Mouse (Mus musculus): ENCODE measurements at regions not wholly inside any gene's neighbourhood (a gene's known extent, or its start where the extent isn't known, plus 50 kb on each side); places are given as distances from the start of the nearest gene placed in this dataset.

DNA sequence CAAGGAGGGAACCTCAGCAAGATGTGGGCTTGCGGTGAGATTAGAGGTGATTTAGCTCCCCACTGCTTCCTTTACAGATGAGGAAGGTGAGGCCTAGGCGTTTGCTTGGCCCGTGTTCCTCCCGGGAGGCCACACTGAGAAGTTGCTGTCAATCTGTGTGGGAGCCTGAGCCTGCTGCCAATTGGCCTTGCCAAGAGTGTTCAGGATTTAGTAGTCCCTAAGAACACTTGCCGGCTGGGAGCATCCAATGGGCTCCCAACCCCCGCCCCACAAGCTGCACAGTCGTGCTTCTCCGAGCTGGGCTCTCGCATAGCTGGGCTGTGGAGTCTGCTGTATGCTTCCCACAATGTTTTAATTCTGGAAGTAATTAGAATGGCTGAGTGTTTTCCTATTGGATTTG is 308.9 kb downstream of the Med13l start:
- Histone ChIP-seq H3K36me3 (ENCODE audit: insufficient read depth) (no peaks in the 10 kb centered on the region), H3K4me2 (ENCODE audit: low read depth) (no peak overlapping the region), H3K4me1 (ENCODE audit: insufficient read depth) (no peaks in the 10 kb centered on the region), H3K27me3 (ENCODE audit: insufficient read depth, low read length) (no peaks in the 10 kb centered on the region), H3K4me3 (ENCODE audit: low read depth, low read length) (no peak overlapping the region), H3K9ac (no peak overlapping the region), H3K27ac (ENCODE audit: low read depth, low read length) (no peak overlapping the region), H3K9me3 (ENCODE audit: low read length) (no peaks in the 10 kb centered on the region)
- WGBS: 62% methylated on average over 9 of the region's 9 CpGs
- no peak for DNase-seq
- TF ChIP-seq CTCF (IDR thresholded peaks at IDR 0.05; ENCODE audit: low read depth): no peak
- no peak for ATAC-seq

DNA sequence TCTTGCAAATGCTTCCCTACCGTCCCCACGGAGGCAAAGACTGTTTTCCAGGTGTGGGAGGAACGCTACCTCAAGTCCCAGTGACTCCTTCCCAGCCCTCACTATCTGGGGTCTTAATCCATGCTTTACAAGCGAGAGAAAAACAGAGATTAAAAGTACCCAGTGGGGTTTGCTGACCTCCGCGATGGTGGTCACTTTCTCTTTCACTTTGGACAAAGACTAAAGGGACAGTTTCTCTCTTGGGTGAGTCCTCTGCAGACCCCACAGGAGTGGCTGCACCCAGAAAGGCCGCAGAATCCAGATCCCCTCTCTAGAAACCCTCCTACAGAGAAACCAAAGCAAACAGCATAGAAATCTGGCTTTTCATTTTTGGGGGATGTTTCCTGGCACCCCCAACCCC is 313.4 kb downstream of the Med13l start:
- peaks cover 40% of the 10 kb centered on the region for H3K27me3 ChIP-seq (ENCODE audit: insufficient read depth, low read length)
- H3K36me3 ChIP-seq (ENCODE audit: insufficient read depth): no peaks in the 10 kb centered on the region
- H3K4me1 ChIP-seq (ENCODE audit: insufficient read depth): no peaks in the 10 kb centered on the region
- H3K4me3 ChIP-seq (ENCODE audit: low read depth, low read length): no peak overlapping the region
- WGBS: 34% methylated on average over 7 of the region's 7 CpGs
- no peak overlapping the region for H3K9ac ChIP-seq
- H3K27ac ChIP-seq (ENCODE audit: low read depth, low read length): no peak overlapping the region
- no peak for TF ChIP-seq CTCF (IDR thresholded peaks at IDR 0.05; ENCODE audit: low read depth)
- ATAC-seq (no peak), DNase-seq (no peak)
- H3K4me2 ChIP-seq (ENCODE audit: low read depth): no peak overlapping the region
- no peaks in the 10 kb centered on the region for H3K9me3 ChIP-seq (ENCODE audit: low read length)

DNA sequence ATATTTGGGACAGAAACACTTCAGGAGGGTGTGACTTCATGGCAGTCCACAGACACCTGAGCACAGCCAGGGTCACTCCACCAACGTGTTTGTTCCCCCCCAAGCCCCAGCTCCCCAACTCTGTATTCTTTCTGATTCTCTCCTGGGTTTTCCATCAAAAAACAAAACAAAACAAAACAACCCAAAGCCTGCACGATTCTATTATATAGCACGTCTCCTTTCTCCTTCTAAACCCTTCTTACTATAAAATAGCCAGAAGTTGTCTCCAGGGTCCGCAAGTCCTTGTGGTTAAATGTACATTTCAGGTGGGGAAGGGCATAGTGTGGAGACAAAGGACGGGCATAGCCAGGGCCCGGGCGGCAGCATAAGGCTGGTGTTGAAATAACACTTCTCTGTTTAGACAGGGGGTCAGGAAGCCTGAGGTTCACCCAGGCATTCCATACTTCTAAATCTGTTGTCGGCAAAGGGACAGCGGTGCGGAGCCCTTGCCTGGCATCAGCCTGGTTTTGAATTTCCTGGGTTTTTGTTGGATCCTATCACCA is 314.7 kb downstream of the Med13l start:
- WGBS: 67% methylated on average over 10 of the region's 10 CpGs

DNA sequence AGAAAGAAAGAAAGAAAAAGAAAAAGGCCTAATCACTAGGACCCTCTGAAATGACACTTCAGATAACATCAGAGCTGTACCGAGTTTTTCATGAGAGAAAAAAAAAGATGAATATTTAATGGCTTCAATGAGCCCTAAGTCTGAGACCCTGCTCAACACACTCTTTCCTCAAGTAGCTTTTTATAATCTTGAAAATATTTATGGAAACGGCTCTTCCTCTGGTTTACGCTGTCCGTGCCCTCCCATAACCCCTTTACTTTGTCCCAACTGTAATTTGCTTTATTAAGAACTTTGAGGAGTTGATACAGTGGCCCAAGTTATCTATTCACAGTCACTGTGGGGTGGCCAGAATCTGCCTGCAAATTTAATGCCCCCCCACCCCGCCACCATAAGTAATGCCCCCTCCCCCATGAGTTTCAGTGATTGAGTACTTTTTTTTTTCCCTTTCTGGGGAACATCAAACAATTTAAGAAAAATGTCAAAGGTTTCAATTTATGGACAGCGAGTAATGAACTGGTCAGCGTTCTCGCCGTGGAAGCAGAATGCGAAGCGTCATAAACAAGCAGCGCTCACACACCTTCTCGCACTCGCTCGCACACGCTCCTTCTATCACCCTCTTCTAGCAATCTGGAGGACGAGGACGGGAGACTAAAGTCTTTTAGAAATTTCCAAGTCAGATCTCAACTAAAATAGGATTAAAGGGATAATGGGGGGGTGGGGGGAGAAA is 316.3 kb downstream of the Med13l start:
- H3K9ac ChIP-seq: no peak overlapping the region
- no peaks in the 10 kb centered on the region for H3K36me3 ChIP-seq (ENCODE audit: insufficient read depth)
- no peak overlapping the region for H3K4me2 ChIP-seq (ENCODE audit: low read depth)
- no peaks in the 10 kb centered on the region for H3K4me1 ChIP-seq (ENCODE audit: insufficient read depth)
- H3K9me3 ChIP-seq (ENCODE audit: low read length): no peaks in the 10 kb centered on the region
- WGBS: 8% methylated on average over 18 of the region's 18 CpGs
- DNase-seq: no peak
- no peak overlapping the region for H3K27ac ChIP-seq (ENCODE audit: low read depth, low read length)
- ATAC-seq: no peak
- TF ChIP-seq CTCF (IDR thresholded peaks at IDR 0.05; ENCODE audit: low read depth): no peak
- H3K27me3 ChIP-seq (ENCODE audit: insufficient read depth, low read length): peaks cover 47% of the 10 kb centered on the region
- no peak overlapping the region for H3K4me3 ChIP-seq (ENCODE audit: low read depth, low read length)

More for the DNA sequence above, 314.7 kb downstream of the Med13l start:
- peaks cover 47% of the 10 kb centered on the region for H3K27me3 ChIP-seq (ENCODE audit: insufficient read depth, low read length)
- H3K9ac ChIP-seq: no peak overlapping the region
- TF ChIP-seq CTCF (IDR thresholded peaks at IDR 0.05; ENCODE audit: low read depth): no peak
- H3K9me3 ChIP-seq (ENCODE audit: low read length): no peaks in the 10 kb centered on the region
- H3K4me1 ChIP-seq (ENCODE audit: insufficient read depth): no peaks in the 10 kb centered on the region
- no peak overlapping the region for H3K4me3 ChIP-seq (ENCODE audit: low read depth, low read length)
- no peaks in the 10 kb centered on the region for H3K36me3 ChIP-seq (ENCODE audit: insufficient read depth)
- no peak overlapping the region for H3K27ac ChIP-seq (ENCODE audit: low read depth, low read length)
- H3K4me2 ChIP-seq (ENCODE audit: low read depth): no peak overlapping the region
- ATAC-seq: no peak
- DNase-seq: no peak

DNA sequence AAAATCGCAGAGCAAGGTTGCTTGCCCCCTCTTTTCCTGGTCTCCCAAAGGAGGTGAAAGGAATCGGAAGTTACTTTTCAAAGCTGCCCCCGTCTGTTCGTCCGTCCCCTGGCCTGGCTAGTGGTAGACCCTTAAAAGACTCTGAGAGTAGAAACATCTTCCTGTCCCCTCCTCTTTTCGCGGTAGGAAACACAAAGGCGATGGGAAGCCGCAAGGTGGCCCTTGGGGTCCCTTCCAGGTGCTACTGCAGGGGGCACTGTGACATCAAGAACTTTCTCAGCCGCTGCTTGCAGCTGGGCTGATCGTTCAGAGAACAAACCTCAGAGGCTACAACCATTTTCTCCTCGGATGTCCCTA is 316.8 kb downstream of the Med13l start:
- DNase-seq: peak; percentile 31
- WGBS: under 1% methylated on average over 12 of the region's 12 CpGs
- H3K36me3 ChIP-seq (ENCODE audit: insufficient read depth): no peaks in the 10 kb centered on the region
- H3K27me3 ChIP-seq (ENCODE audit: insufficient read depth, low read length): peaks cover 47% of the 10 kb centered on the region
- TF ChIP-seq CTCF (IDR thresholded peaks at IDR 0.05; ENCODE audit: low read depth): peak; percentile 54
- H3K9ac ChIP-seq: no peak overlapping the region
- no peak overlapping the region for H3K4me2 ChIP-seq (ENCODE audit: low read depth)
- ATAC-seq: no peak
- H3K9me3 ChIP-seq (ENCODE audit: low read length): no peaks in the 10 kb centered on the region
- H3K27ac ChIP-seq (ENCODE audit: low read depth, low read length): no peak overlapping the region
- no peaks in the 10 kb centered on the region for H3K4me1 ChIP-seq (ENCODE audit: insufficient read depth)
- H3K4me3 ChIP-seq (ENCODE audit: low read depth, low read length): no peak overlapping the region

DNA sequence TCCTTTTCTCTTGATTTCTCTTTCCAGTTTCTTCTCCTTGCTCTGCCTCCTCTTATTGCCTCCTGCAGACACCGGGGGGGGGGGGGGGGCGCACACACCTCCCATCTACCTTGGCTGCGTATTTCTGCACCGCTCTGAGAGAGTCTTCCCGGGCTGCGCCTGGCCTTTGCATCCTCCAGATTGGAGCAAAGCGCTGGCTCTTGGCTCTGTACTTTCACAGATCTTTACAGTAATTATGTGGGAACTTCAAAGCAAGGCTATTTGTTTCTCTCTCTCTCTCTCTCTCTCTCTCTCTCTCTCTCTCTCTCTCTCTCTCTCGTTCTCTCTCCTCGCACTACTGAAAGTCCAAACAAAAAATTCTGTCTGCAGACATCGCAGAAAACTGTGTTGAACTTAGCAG is 317.4 kb downstream of the Med13l start:
- Histone ChIP-seq H3K9ac (no peak overlapping the region), H3K4me1 (ENCODE audit: insufficient read depth) (no peaks in the 10 kb centered on the region), H3K36me3 (ENCODE audit: insufficient read depth) (no peaks in the 10 kb centered on the region), H3K27ac (ENCODE audit: low read depth, low read length) (no peak overlapping the region), H3K27me3 (ENCODE audit: insufficient read depth, low read length) (peaks cover 47% of the 10 kb centered on the region), H3K9me3 (ENCODE audit: low read length) (no peaks in the 10 kb centered on the region), H3K4me2 (ENCODE audit: low read depth) (no peak overlapping the region), H3K4me3 (ENCODE audit: low read depth, low read length) (no peak overlapping the region)
- ATAC-seq (no peak), DNase-seq (no peak)
- no peak for TF ChIP-seq CTCF (IDR thresholded peaks at IDR 0.05; ENCODE audit: low read depth)
- 20% methylated on average over 10 of the region's 10 CpGs for WGBS

DNA sequence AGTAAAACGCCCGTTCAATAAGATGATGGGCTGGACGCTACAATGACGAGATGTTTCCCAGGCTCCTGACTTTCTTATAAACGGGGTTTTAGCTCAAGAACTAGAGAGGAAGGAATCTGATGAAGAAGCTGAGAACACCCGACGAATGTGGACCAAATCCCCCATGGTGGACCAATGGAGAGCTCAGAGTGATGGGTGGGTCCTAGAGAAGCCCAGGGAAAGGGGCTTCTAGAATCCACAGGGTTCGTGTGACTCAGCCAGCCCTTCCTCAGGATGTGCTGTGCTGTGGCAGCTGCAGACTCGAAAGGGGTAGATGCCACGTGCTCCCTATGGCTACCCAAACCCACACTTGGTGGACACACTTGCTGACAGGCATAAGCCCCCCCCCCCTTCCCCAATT is 318.2 kb downstream of the Med13l start:
- Histone ChIP-seq H3K4me3 (ENCODE audit: low read depth, low read length) (no peak overlapping the region), H3K27me3 (ENCODE audit: insufficient read depth, low read length) (peaks cover 47% of the 10 kb centered on the region), H3K27ac (ENCODE audit: low read depth, low read length) (no peak overlapping the region), H3K36me3 (ENCODE audit: insufficient read depth) (no peaks in the 10 kb centered on the region), H3K4me1 (ENCODE audit: insufficient read depth) (no peaks in the 10 kb centered on the region), H3K4me2 (ENCODE audit: low read depth) (no peak overlapping the region), H3K9me3 (ENCODE audit: low read length) (no peaks in the 10 kb centered on the region), H3K9ac (no peak overlapping the region)
- 33% methylated on average over 10 of the region's 10 CpGs for WGBS
- TF ChIP-seq CTCF (IDR thresholded peaks at IDR 0.05; ENCODE audit: low read depth): no peak
- ATAC-seq (no peak), DNase-seq (peak; percentile 22)
